Mouse (Mus musculus) C2C12 (cell line): ENCODE measurements at regions not wholly inside any gene's neighbourhood (a gene's known extent, or its start where the extent isn't known, plus 50 kb on each side); places are given as distances from the start of the nearest gene placed in this dataset.

Experiments used
- H3K27me3 ChIP-seq: one replicate; pipeline ENCODE4 v1.6.1; 2011; ENCODE audit not compliant: control insufficient read depth, insufficient read depth, insufficient read length
- H3K36me3 ChIP-seq: one replicate; pipeline ENCODE4 v1.6.1; 2011; ENCODE audit not compliant: control insufficient read depth, insufficient read depth
- H3K4me3 ChIP-seq: one replicate; pipeline ENCODE4 v1.5.1; 2011; ENCODE audit warnings: mild to moderate bottlenecking, control low read depth; ENCODE audit not compliant: poor library complexity, insufficient read depth, severe bottlenecking
- H3K79me2 ChIP-seq: one replicate; pipeline ENCODE4 v1.6.1; 2011; ENCODE audit not compliant: control insufficient read depth, insufficient read depth
- H3K79me3 ChIP-seq: one replicate; pipeline ENCODE4 v1.6.1; 2011; ENCODE audit warnings: low read depth, control low read depth
- H3ac ChIP-seq: one replicate; pipeline ENCODE3; 2011; ENCODE audit warnings: low read depth; ENCODE audit not compliant: control insufficient read depth, insufficient read length
- CEBPB ChIP-seq: IDR thresholded peaks from one replicate; pipeline ENCODE4 v1.6.1; 2011; ENCODE audit warnings: low read depth, mild to moderate bottlenecking, control low read depth, moderate library complexity
- CTCF ChIP-seq: IDR thresholded peaks from one replicate; pipeline ENCODE4 v1.5.1; 2011; ENCODE audit not compliant: control insufficient read depth, insufficient read depth, insufficient read length
- FOSL1 ChIP-seq: IDR thresholded peaks from one replicate; pipeline ENCODE4 v1.8.0; 2011; ENCODE audit warnings: mild to moderate bottlenecking, low read length; ENCODE audit not compliant: poor library complexity, insufficient read depth, severe bottlenecking
- MAX ChIP-seq: IDR thresholded peaks from one replicate; pipeline ENCODE4 v1.6.1; 2011; ENCODE audit warnings: mild to moderate bottlenecking, control low read depth
- MYOD1 ChIP-seq: IDR thresholded peaks from one replicate; pipeline ENCODE4 v1.6.1; 2011; ENCODE audit warnings: low read depth; ENCODE audit not compliant: control insufficient read depth, insufficient read length
- MYOG ChIP-seq: IDR thresholded peaks from one replicate; pipeline ENCODE4 v1.6.1; 2011; ENCODE audit not compliant: control insufficient read depth, insufficient read length; ENCODE audit errors: extremely low read depth
- USF1 ChIP-seq: IDR thresholded peaks from one replicate; pipeline ENCODE4 v1.6.1; 2011; ENCODE audit warnings: low read depth, mild to moderate bottlenecking, control low read depth, moderate library complexity

DNA sequence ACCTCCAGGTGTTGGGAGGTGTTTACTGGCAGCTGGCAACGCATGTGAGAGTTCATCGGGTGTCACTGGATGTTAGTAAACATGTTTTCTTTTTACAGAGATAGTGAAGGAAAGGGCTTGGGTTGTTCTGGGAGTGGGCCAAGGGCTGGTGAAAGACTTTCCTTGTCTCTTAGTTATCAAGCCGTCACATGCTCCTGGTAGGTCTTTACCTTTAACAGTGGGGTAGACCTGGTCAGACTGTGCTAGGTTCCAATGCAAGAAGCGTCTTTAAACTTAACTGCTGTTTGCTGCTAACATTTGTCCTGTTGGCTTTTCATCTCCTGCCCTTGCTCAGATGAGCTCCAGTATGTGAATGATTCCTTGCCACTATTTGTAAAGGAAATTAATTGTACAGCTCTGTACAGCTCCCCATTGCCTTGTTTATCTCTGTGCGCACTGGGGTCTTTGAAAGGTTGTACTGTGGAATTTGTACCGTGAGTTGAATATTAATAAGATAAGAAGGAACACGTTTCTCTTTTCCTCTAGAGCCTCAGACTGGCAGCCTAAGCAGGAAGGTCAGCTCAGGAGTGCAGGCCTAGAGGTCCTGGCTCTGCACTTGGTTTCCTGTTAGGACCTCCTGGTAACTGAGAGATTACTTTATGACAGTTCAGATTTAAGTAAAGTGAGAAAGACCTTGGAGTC, 318.3 kb downstream of the Klf5 start:
- Histone ChIP-seq H3K79me3 (no peaks in the 10 kb centered on the region), H3K79me2 (no peaks in the 10 kb centered on the region), H3K4me3 (no peak overlapping the region), H3K27me3 (no peaks in the 10 kb centered on the region), H3ac (no peak overlapping the region), H3K36me3 (no peaks in the 10 kb centered on the region)
- TF ChIP-seq CEBPB (no peak), FOSL1 (no peak)

DNA sequence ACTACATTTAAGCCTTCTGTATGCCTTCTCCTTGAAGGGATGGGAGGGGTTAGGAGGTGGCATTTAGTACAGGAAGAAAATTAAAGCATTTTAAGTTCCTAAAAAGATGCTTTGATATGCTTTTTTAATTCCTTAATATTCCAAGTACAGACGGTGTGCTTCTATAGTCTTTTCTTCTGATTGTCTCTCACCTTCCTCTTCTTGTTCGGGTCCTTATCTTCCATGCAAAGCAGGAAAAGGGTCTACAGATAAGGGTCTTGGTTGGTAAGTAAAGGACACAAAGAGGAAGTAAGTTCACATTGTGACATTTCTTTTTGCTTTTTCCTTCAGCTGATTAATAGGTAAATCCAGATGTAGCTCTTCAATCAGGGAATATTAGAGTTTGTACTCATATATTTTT, 318.9 kb downstream of the Klf5 start:
- no peak overlapping the region for H3K4me3 ChIP-seq
- no peak for TF ChIP-seq CEBPB
- TF ChIP-seq MYOG: no peak
- no peak for TF ChIP-seq MYOD1
- no peak for TF ChIP-seq USF1
- TF ChIP-seq MAX: no peak
- no peak for TF ChIP-seq CTCF
- TF ChIP-seq FOSL1: no peak
- no peaks in the 10 kb centered on the region for H3K36me3 ChIP-seq
- no peaks in the 10 kb centered on the region for H3K79me3 ChIP-seq
- no peaks in the 10 kb centered on the region for H3K27me3 ChIP-seq
- no peaks in the 10 kb centered on the region for H3K79me2 ChIP-seq
- H3ac ChIP-seq: no peak overlapping the region

DNA sequence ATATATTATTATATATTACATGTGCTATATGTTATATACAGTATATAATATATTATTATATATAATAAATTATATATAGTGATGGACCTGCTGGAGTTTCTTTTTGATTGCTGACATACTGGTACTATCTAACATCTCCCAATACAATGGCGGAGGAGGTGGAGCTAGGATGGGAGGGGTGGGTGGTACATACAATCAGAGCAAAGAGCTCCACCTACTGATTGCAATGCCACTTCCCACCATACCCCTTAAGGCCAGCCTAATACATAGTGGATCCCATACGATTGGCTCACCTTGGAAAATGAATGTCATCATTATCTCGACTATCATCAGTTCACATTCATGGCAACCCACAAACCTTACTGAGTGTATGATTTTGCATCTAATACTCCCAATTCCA, 323.0 kb downstream of the Klf5 start:
- Histone ChIP-seq H3K4me3 (no peak overlapping the region), H3ac (no peak overlapping the region), H3K27me3 (no peaks in the 10 kb centered on the region), H3K79me2 (no peaks in the 10 kb centered on the region), H3K79me3 (no peaks in the 10 kb centered on the region), H3K36me3 (no peaks in the 10 kb centered on the region)
- TF ChIP-seq CTCF (no peak), MAX (no peak), MYOD1 (no peak), USF1 (no peak), FOSL1 (no peak), CEBPB (no peak), MYOG (no peak)

DNA sequence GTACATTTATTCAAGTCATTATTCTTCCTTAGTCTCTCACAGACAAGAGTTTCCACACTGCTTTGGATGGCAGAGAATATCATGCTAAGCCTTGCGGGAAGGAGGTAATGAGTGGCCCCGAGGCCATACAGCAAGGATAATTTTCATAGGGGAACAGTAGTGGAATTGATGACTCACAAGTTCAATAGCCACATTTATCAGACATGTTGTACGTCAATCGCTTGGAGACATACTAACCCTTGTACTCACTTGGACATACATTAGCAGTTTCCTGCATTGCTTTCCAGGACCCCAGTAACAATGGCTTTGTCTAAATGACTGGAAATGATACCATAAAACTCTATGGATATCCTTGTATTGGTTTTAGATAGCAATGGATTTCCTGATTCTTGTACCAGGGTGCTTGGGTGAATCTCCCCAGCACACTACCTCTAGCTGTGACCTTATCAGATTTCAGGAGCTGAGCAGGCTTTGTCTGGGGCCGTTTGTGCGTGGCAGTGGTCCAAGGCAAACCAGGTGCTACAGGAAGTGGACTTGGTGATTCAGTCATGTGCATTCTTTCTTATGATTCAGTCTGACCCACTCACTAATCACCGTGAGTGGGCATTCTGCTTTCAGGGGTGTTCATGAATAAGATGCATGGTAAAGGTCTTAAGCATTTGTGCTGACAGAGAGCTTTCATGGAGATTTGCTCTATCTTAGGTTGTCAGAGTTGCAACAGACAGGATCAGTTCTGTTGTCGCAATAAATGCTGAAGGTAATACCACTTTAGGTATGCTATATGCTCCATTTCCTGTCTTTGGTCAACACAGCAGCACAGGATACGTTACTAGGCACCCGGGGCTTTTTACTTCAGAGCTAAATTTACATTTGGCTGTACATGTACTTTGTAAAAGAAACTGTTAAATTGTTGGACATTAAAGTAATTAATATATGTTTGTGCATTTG, 326.2 kb downstream of the Klf5 start:
- no peaks in the 10 kb centered on the region for H3K79me2 ChIP-seq
- H3K4me3 ChIP-seq: no peak overlapping the region
- no peaks in the 10 kb centered on the region for H3K79me3 ChIP-seq
- no peak overlapping the region for H3ac ChIP-seq
- TF ChIP-seq MYOD1 (no peak), USF1 (peak; percentile 41), FOSL1 (peak; percentile 16), MYOG (no peak), CEBPB (peak; percentile 74), MAX (peak; percentile 72)
- no peaks in the 10 kb centered on the region for H3K27me3 ChIP-seq
- H3K36me3 ChIP-seq: no peaks in the 10 kb centered on the region

- Histone ChIP-seq H3K4me3 (no peak overlapping the region), H3K79me2 (no peaks in the 10 kb centered on the region), H3K79me3 (no peaks in the 10 kb centered on the region), H3ac (no peak overlapping the region), H3K27me3 (no peaks in the 10 kb centered on the region), H3K36me3 (no peaks in the 10 kb centered on the region)
- TF ChIP-seq MYOD1 (peak; percentile 63), MAX (no peak)
Measured at GRCm38 (mm10) chr14:99627615-99628014, 329.1 kb downstream of the Klf5 start.

- no peaks in the 10 kb centered on the region for H3K79me2 ChIP-seq
- no peaks in the 10 kb centered on the region for H3K79me3 ChIP-seq
- H3K36me3 ChIP-seq: no peaks in the 10 kb centered on the region
- H3K27me3 ChIP-seq: no peaks in the 10 kb centered on the region
- H3K4me3 ChIP-seq: no peak overlapping the region
- no peak overlapping the region for H3ac ChIP-seq
- peak; percentile 47 for TF ChIP-seq MAX
- no peak for TF ChIP-seq CEBPB
- no peak for TF ChIP-seq CTCF
- TF ChIP-seq FOSL1: peak; percentile 50
- TF ChIP-seq USF1: no peak
- no peak for TF ChIP-seq MYOG
- TF ChIP-seq MYOD1: no peak
Measured at GRCm38 (mm10) chr14:99631092-99631491, 332.6 kb downstream of the Klf5 start.
